Mouse (Mus musculus) heart, adult 9 months (tissue): ENCODE results near the gene Metap1.

Experiments
- DNase-seq, 2 experiments: peaks; one replicate each; pipeline ENCODE4 v3.0.0; 2022; ENCODE audit warnings: low spot score in 2 of 2

Metap1 gene

DNA sequence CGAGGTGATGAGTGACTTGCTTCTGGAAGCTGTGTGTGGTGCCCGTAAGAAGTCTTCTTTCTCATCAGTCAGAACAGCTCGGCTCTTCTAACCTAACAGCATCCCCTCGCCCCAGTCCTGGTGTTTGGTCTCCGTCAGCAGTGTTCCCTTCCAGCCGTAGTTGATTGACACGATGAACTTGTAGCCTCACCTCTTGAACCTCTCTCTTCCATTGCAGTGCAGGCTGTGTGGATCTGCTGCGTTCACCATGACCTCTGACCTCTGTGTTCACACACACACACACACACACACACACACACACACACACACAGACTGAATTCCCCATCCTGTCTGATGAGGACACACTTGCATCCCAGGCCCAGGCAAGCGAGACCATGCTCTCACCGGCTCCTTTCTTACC is 37.1 kb downstream of the Metap1 start:
- DNase-seq = no peak

DNA sequence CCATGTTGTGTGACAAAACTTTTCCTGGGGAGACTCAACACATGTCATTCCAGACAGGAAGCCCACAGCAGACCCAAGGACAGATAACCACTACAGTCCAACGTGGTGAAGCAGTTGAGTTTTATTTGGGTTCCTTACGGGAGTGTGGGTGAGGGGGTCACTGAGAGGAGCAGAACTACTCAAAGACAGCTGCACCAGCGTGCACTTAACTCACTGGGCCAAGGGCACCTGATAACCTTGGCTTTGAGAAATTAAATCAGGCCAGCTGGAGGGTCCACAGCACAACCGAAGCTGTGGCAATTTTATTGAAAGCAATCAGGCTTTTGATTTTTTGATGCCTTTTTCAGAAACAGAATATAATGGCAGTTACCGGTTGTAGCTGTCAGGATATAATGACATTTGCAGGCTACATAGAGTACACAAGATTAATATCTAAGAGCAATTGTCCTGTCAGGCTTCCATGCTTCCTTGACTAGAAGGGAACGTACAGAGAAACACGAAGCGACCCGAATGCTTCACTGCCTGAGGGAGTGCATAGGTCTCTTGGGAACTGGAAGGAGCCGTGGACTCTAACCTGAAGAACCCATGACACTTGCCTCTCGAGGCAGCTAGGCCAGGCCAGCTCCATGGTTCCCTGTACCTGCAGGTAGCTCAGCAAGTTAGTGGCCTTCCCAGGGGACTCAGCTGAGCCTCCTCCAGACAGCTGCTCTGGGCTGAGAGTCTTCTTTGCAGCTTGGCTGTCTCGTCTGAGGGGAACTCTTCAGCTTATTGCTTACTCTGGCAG is 41.0 kb downstream of the Metap1 start:
- DNase-seq = no peak

DNA sequence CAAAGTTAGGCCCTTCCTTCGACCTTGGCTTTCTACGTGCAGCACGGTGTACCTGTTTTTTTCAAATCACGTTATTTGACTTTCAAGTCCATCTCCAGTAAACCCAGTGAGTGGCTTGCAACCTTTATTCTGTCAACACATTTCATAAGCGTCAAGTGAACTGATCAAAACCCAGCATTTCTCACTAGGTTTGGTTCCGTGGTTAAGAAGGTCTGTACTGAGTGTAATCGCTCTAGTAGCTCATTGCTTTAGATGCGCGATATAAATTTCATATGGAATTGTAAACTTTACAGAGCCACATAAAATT is 45.9 kb downstream of the Metap1 start:
- no peak for DNase-seq

DNA sequence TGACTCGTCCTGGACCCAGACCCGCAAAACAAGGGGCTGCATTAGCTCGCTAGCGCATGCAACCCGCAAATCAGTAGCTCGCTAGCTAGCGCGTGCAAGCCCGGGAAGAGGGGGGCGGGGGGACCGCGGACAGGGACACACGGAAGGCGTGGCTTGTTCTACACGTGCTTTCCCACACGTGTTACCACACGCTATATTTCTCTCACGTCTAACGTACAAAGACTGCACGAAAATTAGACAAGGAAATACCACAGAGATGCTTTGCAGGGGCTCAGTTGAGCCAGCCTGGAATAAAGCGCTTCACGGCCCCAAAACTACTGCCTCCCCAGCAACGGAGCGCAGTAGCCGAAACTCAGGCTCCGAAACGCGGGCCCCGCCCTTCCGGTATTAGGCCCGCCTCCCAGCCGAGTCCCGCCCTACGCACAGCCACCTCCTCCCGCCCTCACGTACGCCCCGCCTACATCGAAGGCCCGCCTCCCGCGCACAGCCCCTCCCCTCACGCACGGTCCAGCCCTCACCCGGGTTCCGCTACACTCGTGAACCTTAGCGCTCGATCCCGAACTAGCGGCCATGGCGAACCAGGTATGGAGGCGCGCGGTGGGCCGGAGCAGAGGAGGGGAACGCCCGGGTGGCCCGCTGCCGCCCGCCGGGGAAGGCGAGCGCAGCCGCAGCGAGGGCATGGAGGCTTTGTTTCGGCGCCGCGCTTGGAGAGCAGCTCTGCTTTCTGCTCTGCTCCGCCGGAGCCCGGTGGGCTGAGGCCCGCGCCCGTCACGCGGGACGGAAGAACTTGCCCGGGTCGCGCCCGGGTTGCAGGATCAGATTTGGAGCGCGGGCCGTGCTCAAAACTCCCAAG is 46.5 kb downstream of the Metap1 start, which contains the start of gene Adh5:
TSS of gene Adh5 (plus strand) at position 482 of the 853 bp plus-strand sequence.
- DNase-seq = peak; percentile 88 to 90

DNA sequence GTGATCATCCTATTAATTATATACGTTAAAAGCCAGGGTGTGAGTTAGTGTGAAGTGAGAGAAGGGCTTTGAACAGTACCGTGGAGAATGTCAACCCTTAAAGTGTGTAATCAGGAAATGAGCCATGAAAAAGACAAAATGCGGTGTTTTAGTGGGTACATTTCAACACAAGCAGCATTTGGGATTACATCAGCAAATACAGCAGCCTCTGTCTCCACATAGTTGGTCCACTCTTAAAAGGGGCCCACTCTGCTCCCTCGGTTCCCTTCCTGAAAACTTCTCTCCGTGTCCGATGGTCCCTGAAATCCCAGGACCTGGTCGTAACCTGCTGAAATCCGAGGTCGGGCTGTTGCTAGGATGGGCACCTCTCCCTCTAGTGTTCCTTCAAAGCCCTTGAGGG is 47.1 kb downstream of the Metap1 start:
- no peak for DNase-seq

DNA sequence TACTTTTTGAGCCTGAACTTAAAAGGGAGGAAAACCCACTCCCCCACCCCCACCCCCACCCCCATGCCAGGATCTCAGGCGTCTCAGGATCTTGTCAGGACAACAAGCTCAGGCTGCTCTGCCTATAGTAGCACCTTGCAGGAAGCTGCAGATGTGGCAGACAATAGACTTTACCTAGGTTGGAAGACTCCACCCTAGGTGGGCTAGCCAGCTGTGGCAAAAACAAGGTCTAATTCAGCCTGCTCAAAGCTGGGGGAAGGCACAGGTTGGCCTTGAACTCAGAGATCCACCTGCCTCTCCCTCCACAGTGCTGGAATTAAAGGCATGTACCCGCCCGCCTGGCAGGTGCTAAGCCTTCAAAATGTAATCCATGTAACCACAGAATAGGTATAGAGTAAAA is 50.6 kb downstream of the Metap1 start:
- no peak for DNase-seq

DNA sequence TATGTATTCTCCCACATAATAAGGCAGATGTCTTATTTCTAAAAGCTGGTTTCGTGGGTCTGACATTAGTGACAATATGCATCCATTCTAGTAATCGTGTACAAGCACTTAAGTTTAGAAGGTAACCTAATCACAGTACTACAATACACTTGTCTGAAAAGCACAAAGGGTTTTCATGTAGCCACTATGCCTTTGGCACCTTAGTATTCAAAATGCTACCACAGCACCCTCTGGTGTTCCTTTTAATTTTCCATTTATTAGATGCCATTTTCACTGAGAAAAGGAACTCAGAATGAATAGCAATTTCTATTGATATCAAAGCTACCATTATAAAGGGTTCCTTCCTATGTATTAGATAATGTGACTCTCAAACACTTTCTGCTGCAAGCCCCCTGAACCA is 57.5 kb downstream of the Metap1 start:
- DNase-seq = peak in 1 of 2 experiments; percentile 14

DNA sequence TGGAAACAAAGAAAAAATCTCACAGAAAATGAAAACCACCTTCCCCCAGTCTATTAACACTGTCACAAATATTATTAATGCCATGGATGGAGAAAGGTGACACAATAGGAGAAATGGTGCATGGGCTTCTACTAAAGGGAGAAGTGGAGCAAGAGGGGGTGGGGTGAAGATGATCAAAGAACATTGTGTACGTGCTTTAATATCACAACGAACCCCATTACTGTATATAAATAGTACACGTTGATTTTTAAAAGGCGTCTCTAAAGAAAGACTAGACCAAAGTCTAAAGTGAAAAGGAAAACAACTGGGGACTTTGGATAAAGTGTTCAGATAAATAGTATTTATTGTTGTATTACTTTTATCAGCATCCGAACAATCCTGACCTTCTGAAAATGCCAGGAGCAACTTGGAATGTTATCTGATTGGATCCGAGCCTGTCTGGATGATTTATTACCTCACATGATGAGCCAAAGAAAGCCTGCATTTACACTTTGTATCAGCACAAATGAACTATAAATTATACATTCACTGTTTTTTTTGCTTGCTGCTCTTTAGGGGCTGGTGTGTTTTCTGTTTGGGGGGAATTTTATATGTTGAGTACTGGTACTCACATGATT is 58.8 kb downstream of the Metap1 start:
- DNase-seq = no peak

DNA sequence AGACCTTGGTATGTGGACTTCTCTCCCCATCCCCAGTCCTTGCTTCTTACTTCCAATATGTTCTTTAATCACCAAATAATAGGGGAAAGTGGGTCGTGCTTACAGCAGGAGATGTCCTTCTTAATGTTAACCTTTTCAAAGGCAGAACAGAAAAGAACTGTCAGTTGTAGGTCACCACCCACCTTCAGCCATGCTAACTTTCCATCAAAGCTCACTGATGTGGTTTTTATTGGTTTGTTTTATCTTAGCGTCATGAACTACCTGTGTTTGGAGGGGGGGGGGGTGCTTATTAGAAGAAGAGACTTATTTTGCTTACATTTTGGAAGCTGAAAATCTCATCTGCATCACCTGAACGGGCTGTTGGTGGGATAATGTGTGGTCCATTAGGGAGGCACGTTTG is 65.1 kb downstream of the Metap1 start:
- DNase-seq = no peak

DNA sequence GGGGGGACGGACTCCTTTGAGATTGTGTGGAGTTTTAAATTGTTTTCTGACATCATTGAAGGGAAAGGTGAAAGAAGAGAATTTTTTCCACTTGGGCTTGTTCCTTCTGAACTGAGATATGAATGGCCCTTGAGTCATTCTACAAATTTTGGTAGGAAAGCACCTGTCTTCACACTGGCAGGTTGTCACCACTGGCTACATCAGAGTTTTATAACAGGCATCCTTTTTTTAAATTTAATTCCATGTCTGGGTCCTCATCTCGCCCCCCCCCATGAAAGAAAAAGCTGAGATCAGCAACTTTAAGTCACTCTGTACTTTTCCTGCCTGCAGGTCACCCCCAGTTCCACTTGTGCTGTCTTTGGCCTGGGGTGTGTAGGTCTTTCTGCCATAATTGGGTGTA is 65.7 kb downstream of the Metap1 start:
- no peak for DNase-seq

DNA sequence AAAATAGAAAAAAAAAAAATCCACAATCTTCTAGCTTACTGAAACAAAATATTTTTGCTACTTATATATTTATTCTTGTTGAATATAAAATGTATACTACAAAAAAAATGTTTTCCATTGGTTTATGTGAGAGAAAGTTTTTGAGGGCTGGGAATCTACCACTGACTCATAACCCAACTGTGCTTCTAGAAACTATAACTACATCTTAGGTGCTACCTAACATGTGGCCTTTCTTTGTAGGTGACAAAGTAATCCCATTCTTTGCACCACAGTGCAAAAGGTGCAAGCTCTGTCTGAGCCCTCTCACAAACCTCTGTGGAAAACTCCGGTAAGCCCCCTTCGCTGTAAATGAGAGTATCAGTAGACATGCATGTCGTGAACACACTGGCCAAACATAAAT is 68.9 kb downstream of the Metap1 start:
- no peak for DNase-seq

DNA sequence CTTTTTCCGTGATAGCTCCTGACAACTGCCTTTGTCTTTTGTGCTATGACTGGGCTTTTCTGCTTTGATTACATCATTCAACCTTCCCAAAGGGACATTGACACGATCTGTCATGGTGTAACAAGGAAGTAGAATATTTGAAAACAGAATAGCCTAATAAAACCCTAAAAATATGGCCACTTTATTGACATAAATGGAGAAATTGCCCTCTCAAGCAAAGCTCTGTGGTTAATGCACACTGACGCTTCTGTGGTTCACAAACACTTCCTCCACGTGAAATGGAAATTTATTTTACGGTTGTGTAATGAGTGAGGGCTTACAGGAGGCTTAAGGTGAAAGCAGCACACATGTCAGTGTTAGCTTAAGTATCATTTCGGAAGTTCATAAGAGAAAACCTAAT is 69.9 kb downstream of the Metap1 start:
- DNase-seq = no peak

DNA sequence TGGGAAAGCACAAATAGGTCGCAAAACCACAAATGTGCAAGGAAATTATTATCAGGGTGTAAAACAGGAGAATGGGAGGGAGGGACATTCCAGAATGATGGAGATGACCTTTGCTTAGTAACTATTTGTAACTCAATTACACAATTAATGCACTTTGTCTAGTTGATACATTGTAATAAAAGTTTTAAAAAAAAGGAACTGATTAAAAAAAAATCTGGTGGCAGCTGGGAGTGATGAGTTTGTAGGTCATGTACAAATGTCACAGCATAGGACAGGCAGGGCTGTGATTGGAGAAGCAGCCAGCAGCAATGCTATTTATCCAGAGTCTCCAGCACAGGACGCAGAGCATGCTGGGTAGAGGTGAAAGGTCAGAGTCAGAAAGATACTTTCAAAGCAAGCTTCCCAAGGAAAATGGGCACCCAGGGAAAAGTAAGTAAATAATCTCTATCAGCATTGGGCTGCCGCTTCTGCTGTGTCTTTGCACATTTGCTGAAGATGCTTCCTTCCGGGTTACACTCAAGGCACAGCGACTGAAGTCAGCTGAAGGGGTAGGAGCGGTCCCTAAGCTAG is 74.1 kb downstream of the Metap1 start, which contains the start of gene Adh4:
TSS of gene Adh4 (plus strand) at position 346 of the 570 bp plus-strand sequence.
- no peak for DNase-seq

DNA sequence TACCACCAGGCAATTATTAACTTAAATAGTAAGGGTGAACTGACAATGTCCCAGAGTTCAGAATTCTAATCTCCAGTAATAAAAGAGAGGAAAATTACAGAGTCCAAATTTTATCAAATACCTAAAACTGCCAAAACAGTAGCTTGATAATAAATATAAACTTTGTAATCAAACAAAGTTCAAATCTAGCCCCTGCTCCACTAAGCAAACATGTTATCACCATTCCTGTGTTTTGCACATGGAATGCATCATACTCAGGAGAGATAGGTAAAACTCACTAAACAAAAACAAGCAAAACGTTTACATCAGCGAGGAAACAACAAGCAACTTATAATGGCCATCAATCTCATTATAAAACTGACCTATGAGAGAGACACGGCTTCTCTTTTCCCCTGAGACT is 79.1 kb downstream of the Metap1 start:
- DNase-seq = no peak

DNA sequence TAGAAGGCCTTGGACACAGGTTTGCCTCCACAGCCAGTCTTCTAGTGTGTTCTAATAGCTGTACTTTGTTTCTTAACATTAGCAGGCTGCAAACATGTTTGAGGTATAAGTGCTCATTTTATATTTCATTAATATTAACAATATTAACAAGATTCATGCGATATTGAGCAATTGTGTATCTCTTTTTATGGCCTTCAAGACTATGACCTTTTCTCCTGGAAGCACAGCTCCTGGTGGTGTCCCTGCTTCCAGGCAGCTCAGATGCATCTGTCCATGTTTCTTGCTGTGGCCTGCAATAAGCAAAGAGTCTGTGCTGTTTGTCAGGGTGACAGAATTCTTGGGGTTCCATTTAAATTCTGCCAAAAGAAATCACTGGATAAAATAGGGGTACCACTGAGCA is 79.7 kb downstream of the Metap1 start:
- DNase-seq = no peak
